Mouse (Mus musculus): ENCODE measurements around the gene Tpcn2.

The Tpcn2 gene

GRCm38 (mm10) chr7:145242851-145243712 lies 40.7 kb downstream of the Tpcn2 start:
- DNase-seq (ENCODE audit: low read depth, low spot score), result peak; percentile 61

DNA sequence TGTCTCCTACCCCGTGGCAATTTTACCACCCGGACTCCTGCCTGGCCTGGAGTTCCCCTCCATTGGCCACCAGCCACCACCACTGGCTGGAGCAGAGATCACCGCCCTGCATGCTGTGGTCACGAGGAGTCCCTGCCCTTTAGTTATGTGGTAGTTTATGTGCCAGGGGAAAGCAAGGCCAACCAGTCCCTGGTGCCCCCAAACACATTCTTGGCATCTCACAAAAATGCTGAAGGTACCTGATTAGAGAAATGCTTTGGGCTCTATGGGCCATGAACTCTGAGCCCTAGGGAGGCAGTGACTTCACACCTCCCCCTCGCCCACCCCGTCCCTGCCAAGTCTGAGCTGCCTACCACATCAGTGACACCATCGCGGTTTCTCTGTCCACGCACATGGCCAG lies 41.8 kb downstream of the Tpcn2 start:
- no peak for DNase-seq (ENCODE audit: low read depth, low spot score)

GRCm38 (mm10) chr7:145240929-145241328 lies 42.9 kb downstream of the Tpcn2 start:
- no peak for DNase-seq (ENCODE audit: low read depth, low spot score)

GRCm38 (mm10) chr7:145239736-145240505 lies 43.9 kb downstream of the Tpcn2 start:
- no peak for DNase-seq (ENCODE audit: low read depth, low spot score)

DNA sequence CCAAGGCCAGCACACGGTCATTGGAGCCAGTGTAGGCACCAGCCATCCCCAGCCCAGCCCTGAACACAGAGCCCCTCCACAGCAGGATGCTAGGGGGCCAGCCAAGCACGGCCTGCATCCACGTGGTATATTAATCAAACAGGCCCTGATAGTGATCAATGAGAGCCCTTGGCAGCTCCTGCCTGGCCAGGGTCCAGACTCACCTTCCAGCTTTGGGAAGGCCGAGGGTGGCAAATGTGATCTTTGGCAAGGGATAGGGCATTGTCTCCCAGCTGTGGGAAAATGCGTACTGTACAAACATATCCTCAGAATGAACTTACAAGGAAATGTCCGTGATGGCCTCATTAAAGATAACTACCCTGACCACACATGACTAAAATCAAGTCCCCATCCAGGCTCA lies 44.7 kb downstream of the Tpcn2 start:
- no peak for DNase-seq (ENCODE audit: low read depth, low spot score)

DNA sequence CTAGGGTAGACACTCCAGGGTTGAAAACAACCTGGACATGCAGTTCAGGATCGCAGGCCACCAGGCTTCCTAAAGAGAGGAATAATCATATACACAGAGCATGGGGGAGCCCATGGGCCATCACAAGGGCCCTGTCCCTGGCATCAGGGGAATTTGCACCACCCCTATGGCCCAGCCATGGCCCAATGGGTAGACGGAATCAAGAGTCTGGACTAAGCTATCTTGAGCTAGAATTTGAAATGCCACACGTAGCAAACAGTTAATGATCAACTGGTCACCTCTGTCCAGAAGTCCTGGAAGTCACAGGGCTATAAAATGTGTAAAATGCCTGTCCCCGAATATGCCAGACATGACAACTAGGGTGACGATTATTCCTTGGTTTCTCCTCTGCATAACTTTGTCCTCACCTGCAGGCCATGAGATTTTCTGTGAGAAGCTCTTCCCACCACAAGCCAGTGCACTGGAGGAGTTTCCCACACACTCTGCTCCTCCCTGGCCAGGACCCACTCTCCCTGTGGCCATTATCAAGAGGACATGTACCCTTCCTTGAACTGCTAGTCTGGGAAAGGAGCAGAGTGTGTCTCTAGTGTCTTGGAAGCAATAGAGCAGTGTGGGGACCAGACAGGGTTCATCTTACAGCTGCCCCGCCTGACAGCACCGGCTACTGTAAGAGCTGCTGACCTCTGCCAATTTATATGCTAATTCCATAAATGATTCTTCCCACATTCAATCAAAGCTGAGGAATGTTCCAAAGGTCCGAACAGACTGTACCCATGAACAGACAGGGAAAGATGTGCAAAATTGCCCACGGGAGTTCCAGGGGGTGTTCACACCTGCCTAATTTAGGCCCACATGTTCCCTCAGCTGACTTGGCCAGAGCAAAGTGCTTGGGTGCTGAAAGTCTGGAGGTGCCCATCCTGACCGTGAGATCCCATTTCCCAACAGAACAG lies 48.7 kb downstream of the Tpcn2 start:
- DNase-seq (ENCODE audit: low read depth, low spot score), result no peak

DNA sequence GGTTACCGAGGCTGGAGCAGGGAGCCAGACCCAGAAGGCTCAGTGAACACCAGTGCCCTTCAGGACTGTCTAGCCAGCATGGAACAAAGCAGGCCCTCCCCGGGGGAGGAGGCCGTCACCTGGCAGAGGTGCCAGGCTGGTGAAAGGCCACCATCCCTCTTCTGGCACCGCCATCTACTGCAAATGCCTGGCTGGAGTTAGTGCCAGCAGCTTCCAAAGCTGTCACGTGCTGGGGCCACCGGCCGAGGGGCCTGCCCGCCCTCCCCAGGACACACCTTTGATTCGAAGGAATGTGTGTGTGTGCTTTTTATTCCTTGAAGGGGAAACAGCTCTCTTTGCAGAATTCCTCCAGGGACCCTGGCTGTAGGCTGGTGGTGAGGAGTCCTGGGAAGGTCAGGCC lies 52.2 kb downstream of the Tpcn2 start:
- no peak for DNase-seq (ENCODE audit: low read depth, low spot score)

- no peak for DNase-seq (ENCODE audit: low read depth, low spot score)
Measured at GRCm38 (mm10) chr7:145226641-145227040, 57.2 kb downstream of the Tpcn2 start.

- DNase-seq (ENCODE audit: low read depth, low spot score), result no peak
Measured at GRCm38 (mm10) chr7:145225626-145226025, 58.2 kb downstream of the Tpcn2 start.

DNA sequence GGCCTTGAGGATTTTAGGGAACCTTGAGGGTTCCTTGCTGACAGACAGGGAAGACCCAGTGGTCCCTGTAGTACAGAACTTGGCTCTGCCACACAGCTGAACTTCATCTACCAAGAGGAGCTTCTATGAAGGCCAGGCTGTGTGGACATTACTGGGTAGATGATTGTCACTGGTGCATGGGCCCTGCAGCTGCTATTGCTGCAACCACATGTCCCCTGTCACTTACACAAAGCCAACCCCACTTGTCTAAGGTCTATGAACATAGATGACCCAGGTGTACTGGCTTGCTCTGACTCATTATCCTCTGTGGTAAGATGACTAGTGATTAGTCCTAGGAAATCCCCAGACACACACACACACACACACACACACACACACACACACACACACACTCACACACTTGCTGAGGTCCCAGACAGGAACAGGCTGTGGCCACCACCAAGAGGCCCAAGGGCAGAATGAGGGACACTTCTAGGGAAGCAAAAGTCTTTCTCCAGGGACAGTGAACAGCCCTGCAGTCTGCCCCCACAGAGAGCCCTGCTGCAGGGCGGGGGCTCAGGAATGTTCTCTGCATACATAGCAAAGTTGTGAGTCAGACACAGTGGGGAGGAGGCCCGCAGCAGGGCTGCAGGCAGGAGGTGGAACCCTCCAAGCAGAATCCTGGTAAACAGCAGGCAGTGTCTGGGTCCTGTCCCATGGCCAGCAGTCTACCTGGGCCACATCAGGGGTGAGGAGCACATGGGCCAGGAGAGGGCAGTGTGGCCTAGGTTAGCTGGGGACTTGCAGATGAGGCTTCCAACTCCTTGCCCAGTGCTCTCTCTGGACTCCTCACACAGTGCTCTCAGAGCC lies 61.7 kb downstream of the Tpcn2 start:
- no peak for DNase-seq (ENCODE audit: low read depth, low spot score)

- no peak for DNase-seq (ENCODE audit: low read depth, low spot score)
Measured at GRCm38 (mm10) chr7:145221346-145221745, 62.5 kb downstream of the Tpcn2 start.

DNA sequence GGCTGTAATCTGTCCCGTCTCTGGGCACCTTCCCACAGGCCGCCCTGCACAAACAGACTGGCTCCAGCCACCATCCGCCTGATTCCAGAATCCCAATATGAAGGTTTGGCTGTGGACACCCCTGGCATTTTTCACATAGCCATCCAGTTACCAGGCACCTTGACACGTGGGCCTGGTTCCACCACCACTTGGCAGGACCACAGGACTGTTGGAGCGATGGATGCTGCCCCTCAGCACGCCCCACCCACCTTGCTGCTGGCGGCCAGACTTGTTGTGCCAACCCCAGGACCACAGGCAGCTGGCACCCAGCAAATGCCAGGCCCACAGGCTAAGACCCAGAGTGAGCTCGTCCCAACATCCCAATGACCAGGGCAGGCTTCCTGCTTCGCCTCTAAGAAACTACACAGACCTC lies 64.4 kb downstream of the Tpcn2 start:
- no peak for DNase-seq (ENCODE audit: low read depth, low spot score)

DNA sequence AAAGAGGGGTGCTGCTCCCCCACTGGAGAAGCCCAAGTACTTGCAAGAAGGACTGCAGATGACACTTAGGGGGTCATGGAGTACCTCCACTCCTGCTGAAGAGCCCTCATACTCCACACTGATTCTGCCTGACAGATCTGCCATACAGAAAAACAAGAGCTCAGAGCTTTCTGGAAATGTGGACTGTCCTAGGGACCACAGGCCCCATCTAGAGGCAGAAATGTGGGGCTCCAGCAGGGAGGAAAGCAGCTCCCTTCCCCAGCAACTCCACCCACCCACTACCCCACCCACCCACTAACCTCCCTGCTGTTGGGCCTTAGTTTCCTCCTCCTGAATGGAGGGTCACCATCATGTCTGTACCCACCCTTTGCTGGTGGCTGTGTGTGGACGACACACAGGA lies 67.2 kb downstream of the Tpcn2 start:
- peak; percentile 50 for DNase-seq (ENCODE audit: low read depth, low spot score)

- no peak for DNase-seq (ENCODE audit: low read depth, low spot score)
Measured at GRCm38 (mm10) chr7:145215476-145215875, 68.3 kb downstream of the Tpcn2 start.

DNA sequence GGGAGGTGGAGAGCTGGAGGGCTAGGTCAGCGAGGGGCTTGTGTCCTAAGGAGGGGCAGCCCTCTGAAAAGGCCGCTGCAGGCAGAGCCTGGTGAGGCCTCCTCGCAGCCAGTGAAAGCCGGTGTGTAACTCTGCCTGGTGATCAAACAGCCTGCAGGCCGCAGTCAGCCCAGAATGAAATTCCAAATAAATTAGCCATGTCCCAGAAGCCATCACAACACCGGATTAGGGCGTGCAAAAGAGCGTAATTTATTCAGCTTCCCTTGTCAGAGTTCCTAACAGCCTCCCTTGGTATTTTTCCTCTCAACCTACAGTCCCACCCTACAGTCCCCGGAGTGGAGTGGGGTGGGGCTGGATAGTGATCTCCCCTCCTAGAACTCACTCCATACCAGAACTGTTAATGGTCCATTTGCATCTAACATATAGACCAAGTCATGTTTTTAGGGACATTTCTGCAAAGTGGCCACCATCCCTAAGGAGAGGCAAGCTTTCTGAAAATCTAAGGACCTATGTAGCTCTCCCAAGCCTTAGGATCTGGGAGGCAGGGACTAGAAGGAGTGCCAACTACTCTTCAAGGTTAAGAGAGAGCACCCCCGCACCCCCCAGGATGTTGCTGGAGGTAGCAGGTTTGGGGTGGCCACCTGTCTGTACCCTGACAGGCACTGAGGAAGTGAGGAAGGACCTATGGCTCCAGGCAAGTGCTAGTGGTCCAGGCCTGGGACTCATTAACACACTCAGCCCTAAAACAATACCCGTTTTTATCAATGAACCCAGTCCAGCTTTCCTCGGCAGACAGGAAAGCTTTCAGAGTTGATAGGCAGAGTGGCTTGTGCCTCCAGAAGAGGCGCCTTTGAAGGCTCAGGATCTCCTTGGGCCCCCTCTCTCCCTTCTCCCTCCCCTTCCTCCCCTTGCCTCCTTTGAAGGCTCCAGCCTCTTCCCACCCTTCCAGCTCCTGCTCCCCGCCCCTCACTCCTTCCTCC lies 71.8 kb downstream of the Tpcn2 start:
- DNase-seq (ENCODE audit: low read depth, low spot score), result no peak

DNA sequence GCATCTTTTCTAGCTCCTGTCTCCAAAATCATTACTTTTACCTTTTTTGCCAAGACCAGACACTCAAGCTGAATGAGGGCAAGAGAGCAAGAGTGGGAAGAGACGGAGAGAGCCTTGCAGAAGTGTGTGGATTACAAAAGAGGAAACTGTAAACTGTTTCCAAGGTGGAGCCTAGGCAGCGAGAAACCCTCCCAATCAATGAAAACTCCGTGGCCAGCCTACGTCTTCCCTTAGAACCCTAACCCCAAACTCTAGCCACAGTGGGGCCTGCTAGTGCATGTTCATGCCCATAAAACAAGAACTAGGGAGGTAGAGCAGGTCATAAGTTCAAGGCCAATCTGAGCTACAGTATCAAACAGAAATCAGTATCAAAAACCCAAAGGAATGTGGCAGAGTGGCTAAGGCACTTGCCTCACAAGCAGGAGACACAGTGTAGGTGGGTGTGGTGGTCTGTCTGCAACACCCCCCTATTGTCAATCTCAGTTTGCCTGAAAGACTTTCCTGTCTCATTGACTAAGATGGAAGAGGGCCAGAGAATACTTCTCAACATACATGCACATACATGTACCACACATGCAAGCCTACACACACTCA lies 73.2 kb downstream of the Tpcn2 start:
- DNase-seq (ENCODE audit: low read depth, low spot score), result peak; percentile 60

DNA sequence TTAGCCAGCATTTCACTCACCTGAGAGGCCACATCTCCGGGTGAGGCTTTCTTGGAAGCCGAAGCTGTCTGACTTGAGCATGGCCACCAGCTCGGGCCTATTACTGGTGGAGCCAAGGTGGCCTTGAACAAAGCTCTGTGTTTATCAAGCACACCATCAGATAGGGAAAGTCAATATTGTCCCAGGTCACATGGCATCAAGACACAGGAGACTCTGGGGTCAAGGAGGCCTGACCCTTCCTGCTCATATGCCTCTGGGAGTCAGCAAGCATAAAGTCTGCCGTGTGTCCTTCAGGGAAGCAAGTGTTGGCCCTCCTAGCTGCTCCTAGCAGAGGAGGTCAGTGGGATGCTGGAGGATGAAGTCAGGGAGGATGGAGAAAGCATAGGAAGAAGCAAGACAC lies 75.8 kb downstream of the Tpcn2 start, which contains the start of gene 1810010D01Rik:
TSS of gene 1810010D01Rik (minus strand) at position 114 of the 400 bp plus-strand sequence.
- no peak for DNase-seq (ENCODE audit: low read depth, low spot score)

- no peak for DNase-seq (ENCODE audit: low read depth, low spot score)
Measured at GRCm38 (mm10) chr7:145206801-145207200, 77.0 kb downstream of the Tpcn2 start.

DNA sequence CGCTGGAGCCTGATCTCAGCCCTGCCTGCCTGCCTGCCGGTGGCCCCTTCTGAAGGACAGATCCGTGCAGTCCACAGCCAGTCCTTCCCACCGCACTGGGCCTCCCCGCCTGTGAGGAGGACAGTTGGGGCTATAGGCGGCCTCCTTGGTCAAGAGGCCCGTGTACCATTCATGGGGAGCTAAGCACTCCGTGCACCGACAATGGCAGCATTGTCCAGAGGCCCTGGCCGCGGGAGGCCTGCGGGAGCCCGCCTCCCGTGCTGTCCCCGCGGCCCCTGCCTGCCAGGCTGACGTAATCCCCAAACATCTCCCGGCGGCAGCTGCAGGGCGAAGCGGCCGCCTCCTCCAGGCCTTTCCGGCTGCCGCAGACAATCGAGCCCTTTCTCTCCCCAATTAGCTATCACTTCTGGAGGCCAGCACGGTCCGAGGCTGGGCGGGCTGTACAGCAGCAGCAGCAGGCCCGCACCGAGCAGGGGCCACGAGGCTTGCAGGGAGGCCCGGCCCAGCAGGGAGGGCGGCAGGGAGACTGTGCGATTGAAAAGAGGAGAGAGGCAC lies 77.7 kb downstream of the Tpcn2 start:
- no peak for DNase-seq (ENCODE audit: low read depth, low spot score)
